Mouse (Mus musculus) intestine, embryonic 14.5 days (tissue): ENCODE data around the gene Bank1. TPM values are rescaled to one million over a fixed set of nuclear protein-coding genes. Genes with fewer than 3 reads are reported as not detected.
A peak's percentile ranks its signal among the peaks of the same experiment; 100 is the strongest.

Source experiments
- ATAC-seq: fragments of 200-750 bp; cut with Nextera tagmentation; replicated peaks from 2 replicates; pipeline ENCODE4 v1.8.0; 2017; ENCODE audit warnings: low read depth, moderate number of reproducible peaks, moderate TSS enrichment, moderate library complexity; ENCODE audit not compliant: low FRiP score, low TSS enrichment
- DNase-seq: peaks from one replicate; pipeline ENCODE4 v3.0.0-alpha.2; 2018; ENCODE audit warnings: low spot score
- H3K27ac ChIP-seq: fragments of 300-500 bp; sonication (generic); 2 replicates; pipeline ENCODE4 v1.5.1; 2014; ENCODE audit warnings: low read depth, mild to moderate bottlenecking, control low read depth
- H3K27me3 ChIP-seq: fragments of 300-500 bp; sonication (generic); replicated peaks from 2 replicates; pipeline ENCODE4 v1.6.1; 2014; ENCODE audit warnings: low read length, control low read depth; ENCODE audit not compliant: control insufficient read depth, insufficient read depth
- H3K36me3 ChIP-seq: fragments of 300-500 bp; sonication (generic); 2 replicates; pipeline ENCODE4 v1.6.1; 2014; ENCODE audit warnings: low read length, control low read depth; ENCODE audit not compliant: control insufficient read depth, insufficient read depth
- H3K4me1 ChIP-seq: fragments of 300-500 bp; sonication (generic); replicated peaks from 2 replicates; pipeline ENCODE4 v1.6.1; 2014; ENCODE audit warnings: low read length, control low read depth, mixed read lengths; ENCODE audit not compliant: control insufficient read depth, insufficient read depth
- H3K4me2 ChIP-seq: fragments of 300-500 bp; sonication (generic); 2 replicates; pipeline ENCODE4 v1.6.1; 2014; ENCODE audit warnings: low read length
- H3K4me3 ChIP-seq: fragments of 300-500 bp; sonication (generic); 2 replicates; pipeline ENCODE4 v1.5.1; 2014; ENCODE audit warnings: low read depth, low read length, control low read depth, mixed read lengths
- H3K9ac ChIP-seq: fragments of 300-500 bp; sonication (generic); 2 replicates; pipeline ENCODE4 v1.6.1; 2014; ENCODE audit warnings: mild to moderate bottlenecking, low read length
- H3K9me3 ChIP-seq: fragments of 300-500 bp; sonication (generic); 2 replicates; pipeline ENCODE4 v1.6.1; 2016; ENCODE audit warnings: low read length, control low read depth; ENCODE audit not compliant: control insufficient read depth
- WGBS: fragments of 180-500 bp; shearing (Covaris S2); extraction: QIAGEN DNeasy Blood & Tissue Kit; methylation state at CpG from one replicate; pipeline ENCODE4 v1.1.7; 2014; 5-methylcytosine and 5-hydroxymethylcytosine counted together
- polyA plus RNA-seq: library from polyadenylated mRNA; unstranded; fragments of >200 nt; fragmentation: Nextera tagmentation; extraction: Ambion mirVana; gene quantifications from 2 replicates; pipeline ENCODE4 v1.2.1, GENCODE M21; 2014

Bank1 gene
- polyA plus RNA-seq, 1 experiment from 2014 or later: 1.6 TPM

GRCm38 (mm10) chr3:136040041-136040440 is 285.8 kb downstream of the Bank1 start:
- 89% methylated on average over 2 of the region's 2 CpGs for WGBS
- Histone ChIP-seq H3K36me3 (no peaks in the 10 kb centered on the region), H3K27me3 (no peaks in the 10 kb centered on the region), H3K27ac (no peak overlapping the region), H3K4me3 (no peak overlapping the region), H3K9me3 (peaks cover 4% of the 10 kb centered on the region; the same call in 1 of the 2 replicates), H3K4me2 (no peak overlapping the region), H3K4me1 (no peaks in the 10 kb centered on the region), H3K9ac (no peak overlapping the region)
- no peak for DNase-seq
- no peak for ATAC-seq

DNA sequence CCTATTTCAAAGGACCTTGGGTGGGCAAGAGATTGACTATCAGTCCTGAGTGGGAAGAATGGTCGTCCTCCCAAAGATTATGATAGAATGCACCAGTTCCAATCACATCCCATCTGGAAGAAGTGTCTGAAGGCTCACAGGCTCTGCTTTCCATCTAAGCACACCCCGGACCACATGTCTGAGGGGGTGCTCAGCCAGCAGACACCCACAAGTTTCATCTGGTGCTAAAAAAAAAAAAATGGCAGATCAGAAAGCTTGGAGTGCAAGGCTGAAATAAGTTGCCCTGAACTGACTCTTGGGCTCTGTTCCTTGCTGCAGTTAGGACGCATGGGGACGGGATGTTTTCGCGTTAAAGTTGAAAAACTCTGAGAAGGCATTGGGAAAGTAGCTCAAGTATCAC is 286.4 kb downstream of the Bank1 start:
- ATAC-seq (no peak), DNase-seq (no peak)
- Histone ChIP-seq H3K4me1 (no peaks in the 10 kb centered on the region), H3K27ac (no peak overlapping the region), H3K9ac (no peak overlapping the region), H3K4me2 (no peak overlapping the region), H3K36me3 (no peaks in the 10 kb centered on the region), H3K27me3 (no peaks in the 10 kb centered on the region), H3K4me3 (no peak overlapping the region), H3K9me3 (peaks cover 4% of the 10 kb centered on the region; the same call in 1 of the 2 replicates)
- 84% methylated on average over 6 of the region's 6 CpGs for WGBS

DNA sequence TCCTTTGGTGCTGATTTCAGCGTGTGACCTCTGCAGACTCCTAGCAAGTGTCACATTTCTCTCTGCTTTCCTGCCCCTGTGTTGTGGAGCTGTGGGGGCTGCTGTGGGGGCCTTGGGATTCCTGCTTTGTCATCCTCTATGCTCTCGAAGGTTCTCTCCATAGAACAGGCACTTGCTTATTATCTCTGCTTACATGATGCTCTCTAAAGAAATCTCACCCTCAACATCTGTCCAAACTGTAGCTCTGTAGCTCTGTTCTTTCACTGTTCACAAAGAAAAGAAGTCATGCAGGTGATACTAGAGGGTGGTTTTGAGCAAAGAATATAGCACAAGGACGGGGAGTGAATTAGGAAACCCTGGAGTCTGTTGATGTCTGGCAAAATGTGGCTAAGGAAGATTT is 288.6 kb downstream of the Bank1 start:
- no peak for ATAC-seq
- WGBS: 44% methylated on average over 3 of the region's 3 CpGs
- Histone ChIP-seq H3K4me2 (no peak overlapping the region), H3K27ac (no peak overlapping the region), H3K27me3 (no peaks in the 10 kb centered on the region), H3K36me3 (no peaks in the 10 kb centered on the region), H3K9ac (no peak overlapping the region), H3K4me1 (no peaks in the 10 kb centered on the region), H3K4me3 (no peak overlapping the region), H3K9me3 (no peaks in the 10 kb centered on the region)
- DNase-seq: no peak

DNA sequence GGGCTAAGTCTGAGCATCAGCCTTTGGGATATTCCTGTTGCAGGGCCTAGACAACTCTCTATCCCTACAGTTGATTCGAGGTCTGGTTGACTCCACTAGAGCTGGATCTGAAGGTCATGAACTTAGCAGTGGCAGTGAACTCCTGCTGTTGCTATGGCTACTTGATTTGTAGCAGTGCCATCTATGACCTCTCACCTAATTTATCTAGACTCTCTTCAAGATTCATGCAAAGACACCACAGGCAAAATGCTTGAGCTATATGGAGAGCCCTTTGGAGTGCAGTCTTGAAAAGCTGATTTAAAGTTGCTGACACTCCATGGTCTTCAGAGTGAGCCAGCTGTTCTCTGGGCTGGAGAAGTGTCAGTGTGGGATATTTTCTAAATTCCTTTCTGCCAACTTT is 290.1 kb downstream of the Bank1 start:
- Histone ChIP-seq H3K27me3 (no peaks in the 10 kb centered on the region), H3K4me2 (no peak overlapping the region), H3K4me1 (no peaks in the 10 kb centered on the region), H3K9ac (no peak overlapping the region), H3K9me3 (no peaks in the 10 kb centered on the region), H3K27ac (no peak overlapping the region), H3K4me3 (no peak overlapping the region), H3K36me3 (no peaks in the 10 kb centered on the region)
- DNase-seq (no peak), ATAC-seq (no peak)
- WGBS: 32% methylated on average over 1 of the region's 1 CpGs

GRCm38 (mm10) chr3:136024876-136025275 is 301.0 kb downstream of the Bank1 start:
- H3K4me1 ChIP-seq: peaks cover 3% of the 10 kb centered on the region; the same call in 1 of the 2 replicates
- no peak for ATAC-seq
- DNase-seq: no peak
- WGBS: 50% methylated on average over 2 of the region's 2 CpGs
- H3K36me3 ChIP-seq: no peaks in the 10 kb centered on the region
- no peaks in the 10 kb centered on the region for H3K9me3 ChIP-seq
- H3K4me3 ChIP-seq: no peak overlapping the region
- no peak overlapping the region for H3K27ac ChIP-seq
- no peak overlapping the region for H3K4me2 ChIP-seq
- no peak overlapping the region for H3K9ac ChIP-seq
- no peaks in the 10 kb centered on the region for H3K27me3 ChIP-seq

DNA sequence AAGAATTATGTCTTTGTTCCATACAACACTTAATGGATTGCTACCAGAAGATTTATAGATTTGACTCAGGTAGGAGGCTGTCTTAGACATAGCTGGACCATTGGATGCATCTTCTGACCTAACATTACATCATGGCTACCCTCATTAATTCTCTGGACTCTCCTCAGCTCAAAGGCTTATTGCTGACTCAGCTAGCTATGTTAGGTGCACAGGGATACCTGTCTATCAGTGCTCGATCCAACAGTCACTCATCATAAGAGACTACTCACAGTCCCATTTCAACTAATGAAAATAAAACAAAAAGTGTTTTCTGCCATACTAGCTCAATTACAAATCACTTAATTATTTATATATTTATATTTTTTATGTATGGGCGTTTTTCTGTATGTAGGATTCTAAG is 308.3 kb downstream of the Bank1 start:
- Histone ChIP-seq H3K9ac (no peak overlapping the region), H3K27ac (no peak overlapping the region), H3K4me3 (no peak overlapping the region), H3K36me3 (no peaks in the 10 kb centered on the region), H3K9me3 (no peaks in the 10 kb centered on the region), H3K27me3 (no peaks in the 10 kb centered on the region), H3K4me1 (no peaks in the 10 kb centered on the region), H3K4me2 (no peak overlapping the region)
- no peak for DNase-seq
- ATAC-seq: no peak
- whole genome bisulfite sequencing: 83% methylated on average over 2 of the region's 2 CpGs

GRCm38 (mm10) chr3:136010616-136011015 is 315.2 kb downstream of the Bank1 start:
- no peak for ATAC-seq
- H3K27me3 ChIP-seq: no peaks in the 10 kb centered on the region
- DNase-seq: no peak

DNA sequence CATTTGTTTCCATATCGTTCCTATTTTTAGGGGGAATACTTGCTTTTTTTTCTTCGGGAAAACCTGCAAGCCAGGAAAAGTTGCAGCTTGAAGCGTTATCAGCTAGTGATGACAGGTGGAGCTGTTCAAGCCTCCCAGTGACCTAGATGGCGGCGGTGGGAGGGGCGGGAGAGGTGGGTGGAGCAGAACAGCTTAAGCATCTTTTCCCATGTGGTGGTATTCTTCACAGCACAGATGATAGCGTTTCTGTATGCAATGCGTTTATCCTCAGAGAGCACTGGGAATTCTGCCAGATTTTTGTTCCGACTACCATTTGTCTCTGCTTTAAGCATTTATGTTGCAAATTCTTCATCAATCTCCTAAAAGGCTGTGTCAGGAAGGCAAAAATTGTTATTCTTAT is 318.0 kb downstream of the Bank1 start:
- no peaks in the 10 kb centered on the region for H3K9me3 ChIP-seq
- no peaks in the 10 kb centered on the region for H3K36me3 ChIP-seq
- peaks cover 16% of the 10 kb centered on the region for H3K4me1 ChIP-seq
- 0 out of 2 replicates have a peak overlapping the region, but pooled peaks have one; percentile 18 for H3K27ac ChIP-seq
- H3K4me3 ChIP-seq: 0 out of 2 replicates have a peak overlapping the region, but pooled peaks have one; percentile 4
- 18% methylated on average over 9 of the region's 9 CpGs for WGBS
- H3K4me2 ChIP-seq: peak overlapping the region; percentile 41
- ATAC-seq: peak; percentile 78; the same call in 1 of the 2 replicates
- no peaks in the 10 kb centered on the region for H3K27me3 ChIP-seq
- H3K9ac ChIP-seq: no peak overlapping the region
- peak; percentile 64 for DNase-seq

More at GRCm38 (mm10) chr3:136010616-136011015, 315.2 kb downstream of the Bank1 start:
- WGBS: 85% methylated on average over 4 of the region's 4 CpGs
- Histone ChIP-seq H3K9me3 (no peaks in the 10 kb centered on the region), H3K36me3 (no peaks in the 10 kb centered on the region), H3K4me3 (no peak overlapping the region), H3K9ac (no peak overlapping the region), H3K27ac (no peak overlapping the region), H3K4me2 (no peak overlapping the region), H3K4me1 (peaks cover 16% of the 10 kb centered on the region)

DNA sequence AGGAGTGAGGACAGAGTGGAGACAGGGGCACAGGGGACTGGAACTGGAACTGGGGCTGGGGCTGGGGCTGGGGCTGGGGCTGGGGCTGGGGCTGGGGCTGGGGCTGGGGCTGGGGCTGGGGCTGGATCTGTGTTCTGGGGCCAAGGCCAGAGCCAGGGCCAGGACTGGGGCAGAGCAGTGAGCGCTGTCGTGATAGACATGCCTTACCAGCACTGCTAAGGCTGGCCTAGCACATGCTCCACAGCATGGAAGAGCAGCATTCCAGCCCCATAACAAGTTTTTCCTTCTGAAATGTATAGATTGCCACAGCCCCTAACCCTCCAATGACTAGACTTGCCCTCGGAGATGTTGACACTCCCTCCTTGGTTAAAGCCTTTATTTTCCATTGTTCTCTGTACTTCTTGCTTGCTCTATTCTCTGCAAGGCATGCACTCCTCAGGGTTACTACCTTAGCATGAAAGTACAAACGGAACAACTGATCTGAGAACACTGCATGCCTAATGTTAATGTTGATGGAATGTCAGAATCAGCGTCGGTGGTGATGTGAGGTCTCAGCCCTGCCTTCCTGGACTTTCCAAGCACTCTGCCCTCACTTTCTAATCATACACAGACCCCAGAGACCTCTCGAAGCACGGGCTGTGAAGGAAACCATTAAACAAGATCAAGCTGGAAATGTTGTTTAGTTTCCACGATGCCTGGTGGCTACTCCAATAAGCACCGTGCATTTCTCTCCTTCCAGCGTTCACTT is 318.6 kb downstream of the Bank1 start:
- H3K9ac ChIP-seq: no peak overlapping the region
- ATAC-seq (no peak), DNase-seq (peak; percentile 54)
- 0 out of 2 replicates have a peak overlapping the region, but pooled peaks have one; percentile 18 for H3K27ac ChIP-seq
- H3K27me3 ChIP-seq: no peaks in the 10 kb centered on the region
- peak overlapping the region; percentile 41 for H3K4me2 ChIP-seq
- peaks cover 16% of the 10 kb centered on the region for H3K4me1 ChIP-seq
- H3K9me3 ChIP-seq: no peaks in the 10 kb centered on the region
- H3K36me3 ChIP-seq: no peaks in the 10 kb centered on the region
- WGBS: 29% methylated on average over 11 of the region's 11 CpGs
- H3K4me3 ChIP-seq: 0 out of 2 replicates have a peak overlapping the region, but pooled peaks have one; percentile 4
